Mouse (Mus musculus): ENCODE measurements at regions not wholly inside any gene's neighbourhood (a gene's known extent, or its start where the extent isn't known, plus 50 kb on each side); places are given as distances from the start of the nearest gene placed in this dataset.
A peak's percentile ranks its signal among the peaks of the same experiment; 100 is the strongest.

DNA sequence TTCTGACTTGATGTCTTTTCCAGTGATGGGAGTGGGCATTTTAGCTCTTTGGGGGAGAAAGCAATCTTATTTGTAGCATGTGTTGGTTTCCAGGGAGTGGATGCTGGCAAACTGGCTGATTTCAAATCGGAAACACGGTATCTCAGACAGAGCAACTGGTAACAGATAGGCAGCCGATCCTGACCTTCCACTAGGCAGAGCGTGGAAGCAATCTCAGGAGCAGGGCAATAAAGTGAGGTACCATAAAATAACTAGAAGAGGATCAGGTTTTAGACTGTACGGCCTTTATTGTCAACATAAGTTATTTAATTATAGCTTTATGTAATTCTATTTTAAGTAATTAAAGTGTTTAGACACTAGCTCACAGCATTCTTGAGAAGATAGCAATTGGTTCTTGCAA lies 390.0 kb downstream of the Plk2 start:
- no peak for DNase-seq (ENCODE audit: low spot score)

- no peak for DNase-seq (ENCODE audit: low spot score)
These were observed 403.5 kb downstream of the Plk2 start for GRCm38 (mm10) chr13:110798313-110798712.

- no peak for DNase-seq (ENCODE audit: low spot score)
These were observed 408.0 kb downstream of the Plk2 start for GRCm38 (mm10) chr13:110802841-110803240.

DNA sequence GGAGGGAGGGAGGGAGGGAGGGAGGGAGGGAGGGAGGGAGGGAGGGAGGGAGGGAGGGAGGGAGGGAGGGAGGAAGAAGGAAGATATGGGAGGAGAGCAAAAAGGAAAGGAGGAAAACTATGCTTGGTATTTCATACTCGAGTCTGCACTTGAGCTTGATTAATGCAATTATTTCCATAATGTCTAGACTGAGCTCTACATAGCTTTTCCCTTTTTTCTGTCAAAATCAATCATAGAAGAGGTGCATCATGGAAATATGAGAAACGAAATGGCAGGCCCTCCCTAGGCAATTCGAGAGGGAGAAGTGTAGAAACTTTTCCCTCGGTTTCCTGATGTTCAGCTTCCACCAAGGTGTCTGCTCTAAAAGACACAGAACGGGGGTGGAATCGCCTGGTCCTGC lies 417.6 kb downstream of the Plk2 start:
- no peak for DNase-seq (ENCODE audit: low spot score)

DNA sequence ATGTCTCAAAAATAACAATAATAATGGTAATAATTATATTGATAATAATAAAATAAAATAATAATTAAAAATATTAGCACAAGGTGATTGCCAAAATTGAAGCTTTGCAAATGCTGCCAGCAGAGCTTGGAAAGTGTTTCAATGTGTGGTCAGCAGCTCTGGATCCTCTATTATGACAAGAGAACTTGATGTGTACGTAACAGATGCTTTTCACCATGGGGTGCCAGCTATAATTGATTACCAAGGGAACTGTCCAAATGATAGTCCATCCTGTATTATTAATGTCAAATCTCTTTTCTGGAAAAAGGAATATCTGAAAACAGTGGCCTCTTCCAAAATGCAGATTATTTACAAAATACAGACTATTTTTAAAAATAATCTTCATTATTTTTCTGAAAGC lies 419.2 kb downstream of the Plk2 start:
- DNase-seq (ENCODE audit: low spot score): no peak

GRCm38 (mm10) chr13:110819301-110819862 lies 424.5 kb downstream of the Plk2 start:
- DNase-seq (ENCODE audit: low spot score): no peak

DNA sequence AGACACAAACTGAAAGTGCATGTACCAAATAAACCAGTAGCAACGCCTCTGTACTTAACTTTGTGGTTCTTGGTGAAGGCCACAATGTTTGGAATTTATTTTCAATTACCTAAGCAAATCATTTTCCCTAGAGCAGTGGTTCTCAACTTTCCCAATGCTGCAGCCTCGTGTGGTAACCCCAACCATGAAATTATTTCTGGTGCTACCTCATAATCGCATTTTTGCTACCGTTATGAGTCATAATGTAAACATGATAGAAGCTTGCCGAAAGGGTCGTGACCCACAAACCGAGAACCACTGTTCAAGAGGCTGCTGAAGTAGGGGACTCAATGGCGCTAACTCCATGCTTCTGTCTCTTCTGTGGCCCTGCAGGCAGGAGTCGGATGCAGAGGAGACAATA lies 429.9 kb upstream of the Actbl2 start:
- DNase-seq (ENCODE audit: low spot score): no peak

DNA sequence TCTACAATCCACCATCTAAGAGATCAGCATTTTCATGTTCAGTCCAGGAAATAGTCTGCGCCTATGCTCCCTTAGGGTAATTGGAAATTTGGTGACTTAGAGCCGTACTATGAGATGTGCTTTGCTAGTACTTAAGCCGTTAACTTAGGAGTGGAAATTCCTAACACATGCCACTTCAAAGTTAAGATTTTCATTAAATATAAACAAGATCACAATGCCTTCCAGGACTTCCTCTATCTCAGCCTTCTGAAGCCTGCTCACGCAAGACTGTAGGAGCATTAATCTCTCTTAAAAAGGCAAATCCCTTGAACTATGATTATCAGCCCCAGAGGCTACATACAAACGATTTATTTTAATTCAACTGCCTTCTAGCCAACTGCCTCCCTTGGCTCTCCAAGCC lies 422.4 kb upstream of the Actbl2 start:
- no peak for DNase-seq (ENCODE audit: low spot score)

GRCm38 (mm10) chr13:110836936-110837335 lies 417.9 kb upstream of the Actbl2 start:
- no peak for DNase-seq (ENCODE audit: low spot score)

DNA sequence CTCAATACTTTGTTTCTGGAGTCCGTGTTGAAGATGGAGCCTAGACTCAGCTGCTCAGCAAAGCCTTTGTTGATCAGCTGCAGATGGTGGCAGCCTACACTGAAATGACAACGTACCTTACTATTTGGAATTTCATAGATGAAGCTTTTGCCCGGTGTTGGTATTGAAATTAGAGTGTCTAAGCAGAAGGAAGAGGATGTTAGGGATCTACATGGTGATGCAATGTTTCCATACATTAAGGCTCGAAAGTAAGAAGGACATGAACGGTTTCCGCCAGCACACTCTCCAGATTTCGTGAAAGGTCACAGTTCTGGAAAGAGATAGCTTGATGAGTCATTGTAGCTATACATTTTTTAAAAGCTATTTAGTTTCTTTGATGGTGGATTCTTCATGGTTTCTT lies 412.9 kb upstream of the Actbl2 start:
- no peak for DNase-seq (ENCODE audit: low spot score)

GRCm38 (mm10) chr13:110845695-110846094 lies 409.1 kb upstream of the Actbl2 start:
- DNase-seq (ENCODE audit: low spot score): no peak

DNA sequence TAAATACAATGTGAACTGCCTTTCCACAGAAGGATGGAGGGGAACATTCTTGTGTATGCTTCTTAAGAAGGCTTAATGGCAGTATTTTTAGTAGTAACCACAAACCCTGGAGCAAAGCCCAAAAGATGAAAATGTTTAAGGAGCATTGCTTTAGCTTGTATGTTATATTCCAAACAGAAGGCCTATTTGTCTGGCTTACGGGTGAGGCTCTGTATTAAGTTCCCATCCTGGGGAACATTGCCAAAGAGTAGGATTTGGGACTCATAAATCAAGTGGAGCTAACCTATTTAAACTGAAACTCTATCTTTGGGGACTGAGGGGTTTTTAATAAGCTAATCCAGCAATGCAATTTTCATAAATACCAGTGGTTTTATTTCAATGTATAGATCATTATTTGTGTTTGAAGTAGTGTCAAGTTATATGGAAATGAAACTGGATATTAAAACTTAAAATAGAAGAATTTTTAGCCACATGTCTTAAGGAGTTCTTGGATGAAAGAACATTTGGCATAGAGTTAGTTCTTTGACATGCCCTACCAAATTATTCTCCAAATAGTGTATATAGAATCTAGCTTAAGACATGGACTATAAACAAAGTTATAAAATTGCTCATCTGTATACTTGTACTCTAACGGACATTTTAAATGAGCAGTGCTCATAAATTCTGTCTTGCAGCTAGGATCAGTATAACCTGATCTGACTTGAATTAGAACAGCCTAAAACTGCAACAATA lies 401.7 kb upstream of the Actbl2 start:
- no peak for DNase-seq (ENCODE audit: low spot score)

DNA sequence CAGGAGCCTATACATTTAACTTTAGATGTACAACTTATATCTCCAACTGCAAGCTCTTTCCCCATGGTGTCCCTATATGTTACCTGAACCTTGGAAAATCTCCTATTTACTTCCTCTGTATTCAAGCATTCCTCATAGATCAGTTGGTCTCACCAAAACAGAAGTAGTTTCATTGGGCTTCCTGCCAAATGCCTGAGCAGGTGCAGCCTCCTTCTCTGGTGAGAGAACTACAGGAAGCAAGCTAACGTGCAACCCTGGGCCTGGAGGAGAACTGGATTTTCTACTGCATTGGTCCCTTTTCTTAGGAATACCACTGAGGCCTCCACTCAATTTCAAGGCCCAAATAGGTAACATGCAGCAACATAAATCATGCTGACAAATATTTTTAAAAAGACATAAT lies 400.6 kb upstream of the Actbl2 start:
- DNase-seq (ENCODE audit: low spot score): no peak

GRCm38 (mm10) chr13:110865902-110866512 lies 388.8 kb upstream of the Actbl2 start:
- no peak for DNase-seq (ENCODE audit: low spot score)

- DNase-seq (ENCODE audit: low spot score): no peak
These were observed 388.1 kb upstream of the Actbl2 start for GRCm38 (mm10) chr13:110866713-110867112.

- no peak for DNase-seq (ENCODE audit: low spot score)
These were observed 383.6 kb upstream of the Actbl2 start for GRCm38 (mm10) chr13:110871125-110871775.

GRCm38 (mm10) chr13:110871776-110872135 lies 383.1 kb upstream of the Actbl2 start:
- DNase-seq (ENCODE audit: low spot score): no peak

DNA sequence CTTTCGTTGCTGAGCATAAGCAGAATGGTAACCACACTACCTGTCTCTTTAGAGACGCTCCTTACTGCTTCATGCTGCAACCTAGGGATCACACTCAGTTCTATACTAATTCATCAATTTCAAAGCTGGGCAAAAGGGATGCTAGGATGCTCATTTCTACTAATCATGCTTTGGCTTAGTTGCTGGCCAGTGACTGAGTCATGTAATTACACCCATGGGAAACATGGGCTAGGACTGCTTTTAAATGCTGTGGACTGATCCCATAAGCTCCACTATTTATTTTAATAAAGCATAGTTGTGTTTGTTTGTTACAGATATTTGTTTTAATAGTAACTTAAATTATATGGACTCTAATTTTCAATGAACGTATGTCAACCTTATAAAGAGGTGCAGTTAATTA lies 373.2 kb upstream of the Actbl2 start:
- no peak for DNase-seq (ENCODE audit: low spot score)

DNA sequence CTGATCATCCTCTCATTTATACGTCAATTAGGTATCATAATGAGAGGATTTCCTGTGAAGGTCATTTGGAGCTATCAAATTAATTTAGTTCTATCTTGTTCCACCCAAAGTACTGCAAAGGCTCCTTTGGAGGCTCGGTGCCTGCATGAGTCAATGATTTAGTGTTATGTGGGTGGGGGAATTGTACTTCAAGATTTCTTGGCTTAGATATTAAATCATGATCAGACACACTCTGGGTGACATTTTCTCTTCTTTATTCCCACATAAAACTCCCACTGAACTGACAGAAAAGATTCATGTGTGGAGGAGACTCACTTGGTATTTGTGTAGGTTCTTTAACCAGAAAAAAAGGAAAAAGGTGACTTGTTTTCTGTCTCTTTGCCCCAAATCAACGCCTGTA lies 372.6 kb upstream of the Actbl2 start:
- DNase-seq (ENCODE audit: low spot score): peak; percentile 27

GRCm38 (mm10) chr13:110882661-110883172 lies 372.1 kb upstream of the Actbl2 start:
- peak; percentile 43 for DNase-seq (ENCODE audit: low spot score)

DNA sequence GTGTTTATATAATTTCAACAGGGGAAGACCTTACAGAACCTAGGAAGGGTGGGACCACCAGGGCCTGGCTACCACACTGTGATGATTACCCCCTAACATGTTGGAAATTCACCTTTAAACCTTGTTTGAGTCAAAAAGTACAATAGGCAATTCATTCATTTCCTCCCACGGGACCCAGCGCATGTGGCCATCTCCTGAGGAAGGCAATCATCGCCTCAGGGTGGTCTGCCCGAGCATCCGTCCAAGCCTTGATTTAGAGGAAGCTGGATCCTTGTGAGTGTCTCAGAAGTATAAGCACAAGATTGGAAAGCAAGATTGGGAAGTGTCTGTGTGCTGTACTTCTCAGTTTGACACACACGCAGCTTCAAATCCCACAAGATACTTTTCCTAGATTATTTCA lies 360.9 kb upstream of the Actbl2 start:
- DNase-seq (ENCODE audit: low spot score): no peak

- no peak for DNase-seq (ENCODE audit: low spot score)
These were observed 359.5 kb upstream of the Actbl2 start for GRCm38 (mm10) chr13:110895349-110895748.

- DNase-seq (ENCODE audit: low spot score): no peak
These were observed 358.9 kb upstream of the Actbl2 start for GRCm38 (mm10) chr13:110895900-110896299.

Measured in layer of hippocampus, adult 9-10 months (tissue).